Mouse (Mus musculus) heart, embryonic 12.5 days (tissue): ENCODE results near the gene Gm10447. TPM values are rescaled to one million over a fixed set of nuclear protein-coding genes. Genes with fewer than 3 reads are reported as not detected.
A peak's percentile ranks its signal among the peaks of the same experiment; 100 is the strongest.

ENCODE experiments used
- ATAC-seq: fragments of 200-750 bp; cut with Nextera tagmentation; 2 replicates; pipeline ENCODE4 v1.8.0; 2017; ENCODE audit warnings: moderate TSS enrichment, moderate library complexity; ENCODE audit not compliant: insufficient number of reproducible peaks, low FRiP score
- H3K27ac ChIP-seq: fragments of 300-500 bp; sonication (generic); 2 replicates; pipeline ENCODE4 v1.5.1; 2016; ENCODE audit warnings: mild to moderate bottlenecking, moderate library complexity; ENCODE audit not compliant: poor library complexity, severe bottlenecking
- H3K27me3 ChIP-seq: fragments of 300-500 bp; sonication (generic); replicated peaks from 2 replicates; pipeline ENCODE4 v1.6.1; 2016; ENCODE audit warnings: mild to moderate bottlenecking, moderate library complexity
- H3K36me3 ChIP-seq: fragments of 300-500 bp; sonication (generic); 2 replicates; pipeline ENCODE4 v1.6.1; 2016; ENCODE audit warnings: mild to moderate bottlenecking, moderate library complexity
- H3K4me1 ChIP-seq: fragments of 300-500 bp; sonication (generic); replicated peaks from 2 replicates; pipeline ENCODE4 v1.6.1; 2016; ENCODE audit warnings: mild to moderate bottlenecking
- H3K4me2 ChIP-seq: fragments of 300-500 bp; sonication (generic); 2 replicates; pipeline ENCODE4 v1.6.1; 2016; ENCODE audit warnings: mild to moderate bottlenecking, moderate library complexity
- H3K4me3 ChIP-seq: fragments of 300-500 bp; sonication (generic); 2 replicates; pipeline ENCODE4 v1.5.1; 2016; ENCODE audit warnings: mild to moderate bottlenecking
- H3K9ac ChIP-seq: fragments of 300-500 bp; sonication (generic); 2 replicates; pipeline ENCODE4 v1.6.1; 2016; ENCODE audit warnings: mild to moderate bottlenecking, moderate library complexity
- H3K9me3 ChIP-seq: fragments of 300-500 bp; sonication (generic); replicated peaks from 2 replicates; pipeline ENCODE4 v1.6.1; 2016; ENCODE audit warnings: mild to moderate bottlenecking, moderate library complexity
- WGBS: fragments of 180-500 bp; shearing (Covaris S2); methylation state at CpG from one replicate; pipeline ENCODE4 v1.1.7; 2016; 5-methylcytosine and 5-hydroxymethylcytosine counted together
- microRNA-seq: library from miRNA; unstranded; fragments of <30 nt; microRNA quantifications from one replicate; pipeline ENCODE4, GENCODE M21; 2017
- polyA plus RNA-seq: library from polyadenylated mRNA; unstranded; fragments of >200 nt; fragmentation: Nextera tagmentation; extraction: Ambion mirVana; gene quantifications from 2 replicates; pipeline ENCODE4 v1.2.1, GENCODE M21; 2016

Gene Gm10447
- polyA plus RNA-seq, 1 experiment from 2014 or later, result 0.11 TPM

- Histone ChIP-seq H3K27me3 (no peaks in the 10 kb centered on the region), H3K27ac (peak overlapping the region; percentile 36; the same call in 1 of the 2 replicates), H3K4me2 (no peak overlapping the region), H3K9me3 (no peaks in the 10 kb centered on the region), H3K4me3 (no peak overlapping the region), H3K4me1 (peaks cover 31% of the 10 kb centered on the region), H3K9ac (no peak overlapping the region), H3K36me3 (peaks cover 32% of the 10 kb centered on the region)
- 48% methylated on average over 3 of the region's 3 CpGs for whole genome bisulfite sequencing
- ATAC-seq, result no peak
These were observed 31.7 kb downstream of the Gm10447 start for GRCm38 (mm10) chr11:53425251-53425650.

DNA sequence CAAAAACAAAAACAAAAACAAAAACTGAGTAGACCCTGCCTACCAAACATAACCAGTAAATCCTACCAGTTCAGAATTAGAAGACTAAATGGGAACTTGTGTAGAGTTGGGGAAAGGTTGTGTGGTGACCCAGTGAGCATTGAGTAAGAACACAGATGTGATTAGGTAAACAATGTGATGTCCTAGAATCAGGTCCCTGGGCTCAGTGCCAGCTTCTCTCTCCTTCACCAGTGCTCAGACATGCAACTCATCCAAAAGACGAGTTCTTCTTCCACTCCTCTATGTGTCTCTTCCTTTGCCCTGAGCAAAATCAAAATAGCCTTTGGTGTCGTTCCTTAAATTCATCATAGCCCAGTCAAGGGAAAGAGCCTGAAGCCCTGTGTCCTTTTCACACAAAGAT, 32.1 kb downstream of the Gm10447 start:
- 68% methylated on average over 2 of the region's 2 CpGs for WGBS
- Histone ChIP-seq H3K36me3 (peaks cover 36% of the 10 kb centered on the region), H3K9me3 (no peaks in the 10 kb centered on the region), H3K27ac (peak overlapping the region; percentile 36; the same call in 1 of the 2 replicates), H3K9ac (no peak overlapping the region), H3K4me3 (no peak overlapping the region), H3K27me3 (no peaks in the 10 kb centered on the region), H3K4me1 (peaks cover 31% of the 10 kb centered on the region), H3K4me2 (no peak overlapping the region)
- ATAC-seq, result no peak

- no peak for ATAC-seq
- no peak within 1 kb of the TSS for H3K27ac ChIP-seq
- H3K36me3 ChIP-seq, result peaks cover 38% of the 10 kb centered on the region
- H3K4me3 ChIP-seq, result no peak within 1 kb of the TSS
- no peak within 1 kb of the TSS for H3K4me2 ChIP-seq
- H3K4me1 ChIP-seq, result peaks cover 25% of the 10 kb centered on the region
- WGBS, result 74% methylated on average over 4 of the region's 4 CpGs
- no peak within 1 kb of the TSS for H3K9ac ChIP-seq
- no peaks in the 10 kb centered on the region for H3K27me3 ChIP-seq
- H3K9me3 ChIP-seq, result no peaks in the 10 kb centered on the region
These were observed 33.9 kb downstream of the Gm10447 start, which contains the start of gene Leap2 for GRCm38 (mm10) chr11:53423036-53423435. Gene Leap2 (minus strand): TSS chr11:53423170.

DNA sequence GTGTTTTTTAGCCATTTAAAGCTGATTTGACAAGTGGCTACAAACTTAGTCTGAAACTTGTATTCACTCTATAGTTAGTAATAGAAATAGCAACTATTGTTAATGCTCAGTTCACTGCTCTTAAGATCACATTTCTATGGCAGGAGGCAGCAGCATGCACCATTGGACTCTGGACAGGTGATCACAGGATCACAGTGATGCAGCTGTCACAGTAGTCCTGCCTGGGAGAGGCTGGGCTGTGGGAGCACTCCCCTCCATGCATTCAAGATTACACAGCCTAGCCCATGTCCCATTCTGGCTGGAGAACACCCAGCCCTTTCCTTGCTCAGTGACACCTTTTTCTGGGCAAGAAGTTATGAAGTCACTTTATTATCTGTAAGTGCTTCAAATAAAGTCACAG, 38.9 kb downstream of the Gm10447 start:
- Histone ChIP-seq H3K4me2 (no peak overlapping the region), H3K36me3 (peaks cover 78% of the 10 kb centered on the region), H3K4me1 (peaks cover 4% of the 10 kb centered on the region; the same call in 1 of the 2 replicates), H3K9me3 (no peaks in the 10 kb centered on the region), H3K4me3 (no peak overlapping the region), H3K9ac (no peak overlapping the region), H3K27ac (no peak overlapping the region), H3K27me3 (no peaks in the 10 kb centered on the region)
- no peak for ATAC-seq

- Histone ChIP-seq H3K4me3 (no peak overlapping the region), H3K36me3 (peaks cover 84% of the 10 kb centered on the region), H3K27me3 (no peaks in the 10 kb centered on the region), H3K4me1 (no peaks in the 10 kb centered on the region), H3K4me2 (no peak overlapping the region), H3K9ac (no peak overlapping the region), H3K27ac (no peak overlapping the region), H3K9me3 (no peaks in the 10 kb centered on the region)
- no peak for ATAC-seq
- 88% methylated on average over 4 of the region's 4 CpGs for WGBS
These were observed 43.0 kb downstream of the Gm10447 start for GRCm38 (mm10) chr11:53413871-53414270.

GRCm38 (mm10) chr11:53411738-53412137, 45.2 kb downstream of the Gm10447 start:
- H3K9me3 ChIP-seq, result no peaks in the 10 kb centered on the region
- H3K9ac ChIP-seq, result no peak overlapping the region
- no peak overlapping the region for H3K27ac ChIP-seq
- H3K4me1 ChIP-seq, result no peaks in the 10 kb centered on the region
- H3K4me3 ChIP-seq, result no peak overlapping the region
- H3K36me3 ChIP-seq, result peaks cover 83% of the 10 kb centered on the region
- no peak for ATAC-seq
- H3K27me3 ChIP-seq, result no peaks in the 10 kb centered on the region
- no peak overlapping the region for H3K4me2 ChIP-seq

Small RNA genes within 50 kb of the gene (microRNA-seq; reads per million reads assigned to microRNA genes)
- not detected for gene Mir6920

Other genes with a start within 250 kb of the Gm10447 start
- 82.4 and 84.2 TPM in 2 replicates for gene Hspa4, start 156.7 kb downstream of the Gm10447 start, polyA plus RNA-seq
- 14.0 and 16.5 TPM in 2 replicates for gene Zcchc10, start 132.4 kb downstream of the Gm10447 start, polyA plus RNA-seq
- 53.0 and 53.9 TPM in 2 replicates for gene Aff4, start 106.3 kb downstream of the Gm10447 start, polyA plus RNA-seq
- gene Leap2, start 33.9 kb downstream of the Gm10447 start, polyA plus RNA-seq, result not detected in 2 replicates
- gene Uqcrq, start 26.3 kb downstream of the Gm10447 start, polyA plus RNA-seq, result 1,089 and 1,102 TPM in 2 replicates
- 0.56 and 1.3 TPM in 2 replicates for gene Gdf9, start 26.1 kb downstream of the Gm10447 start, polyA plus RNA-seq
- 5.3 and 5.8 TPM in 2 replicates for gene Shroom1, start 95 bp upstream of the Gm10447 start, polyA plus RNA-seq
- not detected in 2 replicates for gene Gm9837, start 13.4 kb upstream of the Gm10447 start, polyA plus RNA-seq
- not detected in 2 replicates for gene Gm9945, start 23.1 kb upstream of the Gm10447 start, polyA plus RNA-seq
- gene Sowaha, start 23.2 kb upstream of the Gm10447 start, polyA plus RNA-seq, result 0.54 and 0.58 TPM in 2 replicates
- gene Sept8, start 62.1 kb upstream of the Gm10447 start, polyA plus RNA-seq, result 25.1 and 28.4 TPM in 2 replicates
- gene Kif3a, start 110.3 kb upstream of the Gm10447 start, polyA plus RNA-seq, result 36.1 and 37.2 TPM in 2 replicates
- gene Il4, start 161.6 kb upstream of the Gm10447 start, polyA plus RNA-seq, result 0.83 TPM in 1 of 2 replicates, not detected in the other
- not detected in 2 replicates for gene Il13, start 177.6 kb upstream of the Gm10447 start, polyA plus RNA-seq